Mouse (Mus musculus) heart, postnatal 0 days (tissue): ENCODE data around the gene Elp4. TPM values are rescaled to one million over a fixed set of nuclear protein-coding genes. Genes with fewer than 3 reads are reported as not detected.

Source experiments
- ATAC-seq: fragments of 200-750 bp; cut with Nextera tagmentation; 2 replicates; pipeline ENCODE4 v1.8.0; 2017; ENCODE audit warnings: low read depth, moderate number of reproducible peaks, moderate library complexity; ENCODE audit not compliant: insufficient read depth
- DNase-seq: peaks from one replicate; pipeline ENCODE4 v3.0.0-alpha.2; 2016; ENCODE audit warnings: low spot score
- H3K27ac ChIP-seq: fragments of 300-500 bp; sonication (generic); 2 replicates; pipeline ENCODE4 v1.5.1; 2014; ENCODE audit warnings: low read depth, mild to moderate bottlenecking
- H3K27me3 ChIP-seq: fragments of 300-500 bp; sonication (generic); 2 replicates; pipeline ENCODE4 v1.6.1; 2014; ENCODE audit warnings: low read length, mixed read lengths; ENCODE audit not compliant: control insufficient read depth, insufficient read depth
- H3K36me3 ChIP-seq: fragments of 300-500 bp; sonication (generic); replicated peaks from 2 replicates; pipeline ENCODE4 v1.6.1; 2014; ENCODE audit warnings: low read length, mixed read lengths; ENCODE audit not compliant: control insufficient read depth, insufficient read depth
- H3K4me1 ChIP-seq: fragments of 300-500 bp; sonication (generic); 2 replicates; pipeline ENCODE4 v1.6.1; 2014; ENCODE audit warnings: antibody characterized with exemption; ENCODE audit not compliant: control insufficient read depth, insufficient read depth
- H3K4me2 ChIP-seq: fragments of 300-500 bp; sonication (generic); 2 replicates; pipeline ENCODE4 v1.6.1; 2014; ENCODE audit warnings: low read depth, mild to moderate bottlenecking, low read length, moderate library complexity
- H3K4me3 ChIP-seq: fragments of 300-500 bp; sonication (generic); 2 replicates; pipeline ENCODE4 v1.5.1; 2014; ENCODE audit warnings: low read depth, low read length
- H3K9ac ChIP-seq: fragments of 300-500 bp; sonication (generic); replicated peaks from 2 replicates; pipeline ENCODE4 v1.6.1; 2014; ENCODE audit warnings: low read depth, low read length, mixed read lengths
- H3K9me3 ChIP-seq: fragments of 300-500 bp; sonication (generic); replicated peaks from 2 replicates; pipeline ENCODE4 v1.6.1; 2016; ENCODE audit warnings: low read length; ENCODE audit not compliant: control insufficient read depth
- CTCF ChIP-seq: IDR thresholded peaks from 2 replicates; pipeline ENCODE4 v1.5.1; 2016; ENCODE audit warnings: antibody characterized with exemption, control low read depth, low read depth
- EP300 ChIP-seq: IDR thresholded peaks from 2 replicates; pipeline ENCODE4 v1.6.1; 2016; ENCODE audit warnings: antibody characterized with exemption, low read depth
- WGBS: fragments of 180-500 bp; shearing (Covaris S2); extraction: QIAGEN DNeasy Blood & Tissue Kit; methylation state at CpG from one replicate; pipeline ENCODE4 v1.1.7; 2014; 5-methylcytosine and 5-hydroxymethylcytosine counted together
- polyA plus RNA-seq: library from polyadenylated mRNA; unstranded; fragments of >200 nt; fragmentation: Nextera tagmentation; extraction: Ambion mirVana; gene quantifications from 2 replicates; pipeline ENCODE4 v1.2.1, GENCODE M21; 2015
- total RNA-seq: library from RNA; depleted of rRNA; stranded (reverse); fragments of >200 nt; gene quantifications from 2 replicates; pipeline ENCODE4 v1.2.3, GENCODE M21; 2014; ENCODE audit warnings: low replicate concordance

Elp4 gene
- total and polyA plus RNA-seq, 2 experiments from 2014 or later, result 3.0 to 13.1 TPM

DNA sequence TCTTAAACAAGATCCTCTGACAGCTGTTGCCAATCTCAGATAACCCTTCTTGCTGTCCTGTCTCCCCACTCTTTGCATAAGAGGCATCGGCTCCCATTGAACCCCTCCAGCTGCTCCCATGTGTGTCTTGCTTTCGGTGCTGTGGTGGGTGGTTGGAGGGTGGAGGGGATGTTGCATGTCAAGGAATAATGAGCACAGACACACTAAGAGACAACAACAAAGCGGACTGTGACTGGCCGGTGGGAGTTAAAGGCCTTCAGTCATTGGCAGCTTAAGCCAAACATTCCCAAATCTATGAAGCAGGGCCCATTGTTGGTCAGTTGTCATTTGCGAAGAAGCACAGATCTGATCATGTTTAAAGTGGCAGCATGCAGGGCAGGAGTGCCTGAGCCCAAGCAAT lies 206.6 kb downstream of the Elp4 start:
- peaks cover 7% of the 10 kb centered on the region; the same call in 1 of the 2 replicates for H3K27me3 ChIP-seq
- no peaks in the 10 kb centered on the region for H3K9me3 ChIP-seq
- H3K4me2 ChIP-seq, result no peak overlapping the region
- 0 out of 2 replicates have a peak, but pooled peaks cover 10% of the 10 kb centered on the region for H3K36me3 ChIP-seq
- no peak for TF ChIP-seq CTCF
- TF ChIP-seq EP300, result no peak
- no peak overlapping the region for H3K4me3 ChIP-seq
- H3K27ac ChIP-seq, result no peak overlapping the region
- H3K4me1 ChIP-seq, result no peaks in the 10 kb centered on the region
- no peak for DNase-seq
- ATAC-seq, result no peak
- no peak overlapping the region for H3K9ac ChIP-seq
- WGBS, result 83% methylated on average over 5 of the region's 5 CpGs

DNA sequence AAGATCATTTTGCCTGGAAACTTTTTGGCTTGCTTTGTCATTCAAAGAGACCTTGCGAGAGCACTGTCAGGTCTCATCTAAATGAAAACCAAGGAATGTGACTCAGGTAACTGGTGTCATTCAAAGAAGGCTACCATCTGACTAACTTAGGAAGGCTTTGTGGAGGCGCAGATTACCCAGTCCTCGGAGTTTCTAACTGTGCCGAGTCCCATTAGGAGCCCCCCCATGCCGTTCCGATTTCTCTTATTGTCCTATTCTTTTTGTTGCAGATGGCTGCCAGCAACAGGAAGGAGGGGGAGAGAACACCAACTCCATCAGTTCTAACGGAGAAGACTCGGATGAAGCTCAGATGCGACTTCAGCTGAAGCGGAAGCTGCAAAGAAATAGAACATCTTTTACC lies 213.1 kb downstream of the Elp4 start:
- H3K27me3 ChIP-seq, result peaks cover 71% of the 10 kb centered on the region
- H3K36me3 ChIP-seq, result no peaks in the 10 kb centered on the region
- ATAC-seq (no peak), DNase-seq (no peak)
- no peaks in the 10 kb centered on the region for H3K9me3 ChIP-seq
- 19% methylated on average over 10 of the region's 10 CpGs for WGBS
- H3K27ac ChIP-seq, result no peak overlapping the region
- no peak overlapping the region for H3K4me3 ChIP-seq
- no peak for TF ChIP-seq CTCF
- no peak for TF ChIP-seq EP300
- H3K4me1 ChIP-seq, result peaks cover 16% of the 10 kb centered on the region; the same call in 1 of the 2 replicates
- H3K4me2 ChIP-seq, result no peak overlapping the region
- no peak overlapping the region for H3K9ac ChIP-seq

DNA sequence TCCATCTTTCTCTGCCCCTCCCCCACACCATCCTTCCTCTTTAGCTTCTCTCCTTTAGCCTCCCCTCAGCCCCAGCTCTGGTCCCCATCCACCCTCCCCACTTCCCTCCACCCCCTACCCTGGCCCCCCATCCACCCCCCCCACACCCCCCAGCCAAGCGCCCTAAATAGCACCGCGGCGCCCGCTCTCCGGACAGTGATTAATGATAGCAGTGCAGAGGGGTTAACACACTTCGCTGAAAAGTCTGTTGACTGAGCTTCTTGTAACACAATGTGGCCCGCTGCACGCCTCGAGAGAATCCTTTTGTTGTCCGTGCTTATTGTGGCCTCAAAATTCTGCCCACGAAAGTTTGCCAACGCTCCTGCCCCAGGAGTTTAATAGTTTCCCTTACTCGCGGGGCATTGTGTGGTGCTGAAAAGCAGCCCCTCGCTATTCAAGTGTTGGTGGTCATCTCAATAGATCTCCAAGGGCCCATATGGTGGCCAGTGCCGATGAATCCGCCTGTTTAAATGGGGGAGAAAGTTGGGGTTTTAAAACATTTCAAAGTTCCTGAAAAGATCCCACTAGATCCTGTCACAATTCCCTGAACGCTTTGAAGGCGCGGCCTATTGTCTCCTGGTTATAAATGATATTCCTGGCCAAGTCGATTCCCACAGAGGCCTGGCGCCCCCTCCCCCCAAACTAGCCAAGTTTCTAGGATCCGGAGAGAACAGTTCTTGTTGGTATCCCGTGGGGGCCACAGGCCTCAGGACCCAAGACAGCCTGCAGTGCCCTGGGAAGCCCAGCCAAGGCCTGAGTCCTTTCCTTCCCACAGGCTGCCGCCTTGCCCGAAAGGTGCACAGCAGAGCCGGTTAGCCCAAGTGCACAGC lies 214.4 kb downstream of the Elp4 start:
- DNase-seq (no peak), ATAC-seq (no peak)
- TF ChIP-seq EP300 (no peak), CTCF (no peak)
- Histone ChIP-seq H3K4me3 (0 out of 2 replicates have a peak overlapping the region, but pooled peaks have one; percentile 15), H3K9me3 (no peaks in the 10 kb centered on the region), H3K4me2 (peak overlapping the region; percentile 15; the same call in 1 of the 2 replicates), H3K9ac (no peak overlapping the region), H3K36me3 (no peaks in the 10 kb centered on the region), H3K4me1 (peaks cover 16% of the 10 kb centered on the region; the same call in 1 of the 2 replicates), H3K27ac (no peak overlapping the region), H3K27me3 (peaks cover 84% of the 10 kb centered on the region)
- 7% methylated on average over 28 of the region's 28 CpGs for WGBS

DNA sequence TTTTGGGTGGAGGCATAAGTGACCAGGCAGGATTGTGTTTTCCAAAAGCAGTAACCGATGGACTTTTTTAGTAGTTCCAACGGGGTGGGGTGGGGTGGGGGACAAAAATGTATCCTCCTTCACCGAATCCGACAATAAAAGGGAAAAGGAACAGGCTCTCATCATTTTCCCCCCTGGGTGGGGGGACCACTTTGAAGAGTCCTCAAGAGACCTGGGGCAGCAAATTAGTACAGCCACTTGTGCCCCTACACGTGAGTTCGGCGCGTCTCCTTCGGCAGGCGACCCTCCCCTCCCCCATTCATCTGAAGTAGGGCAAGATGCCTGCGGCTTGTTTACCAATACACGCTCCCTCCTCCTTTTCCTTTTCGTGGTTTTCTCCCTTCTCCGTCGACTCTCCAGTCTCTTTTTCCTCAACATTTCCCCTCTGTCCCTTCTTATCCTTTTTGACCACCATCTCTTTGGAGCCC lies 215.0 kb downstream of the Elp4 start:
- H3K9me3 ChIP-seq, result no peaks in the 10 kb centered on the region
- no peak overlapping the region for H3K27ac ChIP-seq
- no peaks in the 10 kb centered on the region for H3K36me3 ChIP-seq
- H3K4me3 ChIP-seq, result peak overlapping the region; percentile 34; the same call in 1 of the 2 replicates
- H3K4me1 ChIP-seq, result peaks cover 16% of the 10 kb centered on the region; the same call in 1 of the 2 replicates
- DNase-seq (no peak), ATAC-seq (no peak)
- peaks cover 90% of the 10 kb centered on the region for H3K27me3 ChIP-seq
- WGBS, result 1% methylated on average over 15 of the region's 15 CpGs
- peak overlapping the region; percentile 15; the same call in 1 of the 2 replicates for H3K4me2 ChIP-seq
- no peak overlapping the region for H3K9ac ChIP-seq
- TF ChIP-seq EP300 (no peak), CTCF (no peak)

DNA sequence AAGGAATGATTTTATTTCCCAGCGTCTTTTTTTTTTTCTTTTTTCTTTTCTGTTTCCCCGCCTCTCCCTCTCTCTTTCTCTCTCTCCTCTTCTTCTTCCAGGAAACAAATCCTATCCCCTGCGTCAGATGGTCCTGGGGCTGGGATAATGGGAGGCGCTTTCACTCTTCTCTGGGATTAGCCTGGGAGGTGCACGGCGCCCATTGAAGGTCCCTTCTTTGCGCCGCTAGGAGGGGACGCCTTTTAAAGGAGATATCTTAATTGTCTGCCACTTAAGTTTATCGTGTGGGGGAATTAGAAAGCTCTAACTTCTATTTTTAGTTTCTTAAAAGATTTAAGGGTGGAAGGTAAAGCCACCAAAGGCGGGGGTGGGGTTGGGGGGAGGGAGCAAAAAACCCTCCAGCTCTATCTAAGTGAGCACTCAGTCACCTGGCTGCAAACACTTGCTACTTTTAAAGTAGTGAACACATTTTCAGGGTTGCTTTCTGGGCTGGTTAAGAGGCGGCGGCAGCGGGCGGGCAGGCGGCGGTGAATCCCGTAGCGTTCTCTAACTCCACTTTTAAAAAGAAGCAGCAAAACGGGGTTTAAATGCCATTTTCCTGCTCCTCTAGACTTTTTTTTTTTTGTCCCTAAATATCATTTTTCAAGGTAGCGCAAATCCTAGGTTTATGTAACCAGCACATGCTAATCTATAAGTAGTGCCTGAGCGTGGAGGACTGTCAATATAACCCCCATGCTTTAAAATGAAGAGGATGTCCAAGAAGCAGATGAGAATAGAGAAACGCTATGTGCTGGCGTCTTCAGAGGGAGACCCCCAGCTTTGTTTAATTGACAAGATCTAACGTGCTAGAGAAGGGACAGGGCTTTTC lies 215.7 kb downstream of the Elp4 start:
- Histone ChIP-seq H3K27ac (no peak overlapping the region), H3K9me3 (no peaks in the 10 kb centered on the region), H3K4me2 (peak overlapping the region; percentile 43), H3K4me3 (peak overlapping the region; percentile 34), H3K9ac (no peak overlapping the region), H3K36me3 (no peaks in the 10 kb centered on the region), H3K4me1 (peaks cover 16% of the 10 kb centered on the region; the same call in 1 of the 2 replicates), H3K27me3 (peaks cover 96% of the 10 kb centered on the region)
- no peak for DNase-seq
- no peak for TF ChIP-seq EP300
- TF ChIP-seq CTCF, result no peak
- 2% methylated on average over 25 of the region's 25 CpGs for WGBS
- ATAC-seq, result no peak
